Mouse (Mus musculus): ENCODE data around the gene Meis1. TPM values are rescaled to one million over a fixed set of nuclear protein-coding genes. Genes with fewer than 3 reads are reported as not detected.

The Meis1 gene
- polyA plus RNA-seq, 1 experiment from 2014 or later = 191 TPM

DNA sequence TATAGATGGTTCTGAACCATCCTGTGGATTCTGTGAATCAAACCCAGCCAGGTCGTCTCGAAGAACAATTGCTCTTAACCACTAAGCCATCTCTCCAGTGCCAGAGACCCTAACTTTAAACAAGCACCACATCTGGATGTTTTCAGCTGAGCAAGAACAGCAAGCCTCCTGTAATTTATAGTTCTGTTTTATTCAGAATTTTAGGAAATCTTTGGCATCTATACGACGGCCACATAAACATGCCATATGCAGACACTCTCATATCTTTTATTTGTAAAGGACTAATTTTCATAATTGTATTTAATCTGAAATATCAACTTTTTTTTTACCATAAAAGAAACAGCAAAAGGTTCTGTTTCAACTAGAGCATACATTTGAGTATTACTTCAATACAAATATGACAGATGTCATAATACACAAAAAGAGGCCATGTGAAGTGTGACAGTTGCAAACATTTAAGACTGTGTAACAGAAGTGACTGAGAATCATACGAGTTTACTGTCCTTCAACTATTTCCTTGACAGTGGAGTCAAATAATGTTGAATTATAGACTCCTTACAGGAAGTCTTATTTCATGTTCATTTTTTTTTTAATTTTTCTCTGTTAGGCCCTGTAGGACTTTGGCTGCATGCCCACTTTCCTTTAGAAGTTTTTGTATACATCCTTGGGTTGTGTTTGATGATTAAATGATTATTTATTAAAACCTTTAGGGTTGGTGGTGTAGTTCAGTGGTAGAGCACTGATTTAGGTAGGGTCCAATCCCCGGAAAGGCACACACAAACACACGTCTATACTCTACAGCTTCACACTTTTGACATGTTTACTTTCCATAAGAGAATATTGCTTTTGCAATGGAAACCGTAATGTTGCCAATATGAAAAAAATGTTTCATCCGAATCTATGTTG lies 13.5 kb downstream of the Meis1 start:
- ATAC-seq (ENCODE audit: low FRiP score, low read depth) = no peak
- Histone ChIP-seq H3K36me3 (peaks cover 10% of the 10 kb centered on the region), H3K4me2 (replicated peaks) (no peak overlapping the region), H3K9ac (no peak overlapping the region), H3K27me3 (replicated peaks) (no peaks in the 10 kb centered on the region), H3K4me3 (no peak overlapping the region), H3K9me3 (no peaks in the 10 kb centered on the region), H3K4me1 (peaks cover 39% of the 10 kb centered on the region), H3K27ac (no peak overlapping the region)
- 83% methylated on average over 9 of the region's 9 CpGs for WGBS

DNA sequence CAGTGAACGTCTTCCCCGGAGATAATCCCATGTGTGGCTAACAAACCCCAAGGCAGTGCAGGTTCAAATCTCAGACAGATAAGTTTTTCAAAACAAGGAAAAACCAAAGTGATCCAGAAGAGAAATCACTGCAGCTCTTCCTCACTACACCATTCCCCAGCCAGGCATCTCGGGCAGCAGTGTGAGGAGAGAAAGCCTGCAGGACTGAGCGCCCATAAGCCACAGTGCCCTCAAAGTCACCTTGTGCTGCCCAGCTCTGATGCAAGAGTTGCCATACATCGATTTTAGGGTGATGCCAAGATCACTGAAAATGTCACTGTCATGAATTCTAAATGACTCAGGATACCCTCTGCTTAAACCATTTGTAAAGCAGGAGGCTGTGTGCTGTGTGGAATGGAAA lies 15.7 kb downstream of the Meis1 start:
- no peak overlapping the region for H3K27ac ChIP-seq
- no peak for ATAC-seq (ENCODE audit: low FRiP score, low read depth)
- no peak overlapping the region for H3K9ac ChIP-seq
- peaks cover 24% of the 10 kb centered on the region for H3K36me3 ChIP-seq
- H3K4me3 ChIP-seq = no peak overlapping the region
- no peaks in the 10 kb centered on the region for H3K27me3 ChIP-seq (replicated peaks)
- WGBS = 64% methylated on average over 5 of the region's 5 CpGs
- no peak overlapping the region for H3K4me2 ChIP-seq (replicated peaks)
- peaks cover 24% of the 10 kb centered on the region for H3K4me1 ChIP-seq
- no peaks in the 10 kb centered on the region for H3K9me3 ChIP-seq

DNA sequence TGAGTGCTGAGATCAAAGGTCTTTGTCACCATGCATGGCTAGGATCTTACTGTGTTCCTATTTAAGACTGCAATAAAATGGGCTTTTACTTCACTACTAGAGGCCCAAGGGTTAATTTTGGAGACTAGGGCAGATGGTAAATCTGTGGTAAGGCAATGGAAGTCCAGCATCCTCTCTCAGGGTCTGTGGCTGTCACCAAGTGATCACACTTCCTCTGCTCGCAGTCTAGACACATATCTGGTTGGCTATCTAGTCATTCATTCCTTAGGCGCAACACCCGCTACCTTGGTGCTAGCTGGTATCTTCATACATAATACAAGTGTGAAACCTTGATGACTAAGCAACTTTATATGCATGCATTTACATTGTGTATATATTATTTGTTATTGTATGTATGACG lies 22.0 kb downstream of the Meis1 start:
- Histone ChIP-seq H3K27me3 (replicated peaks) (no peaks in the 10 kb centered on the region), H3K9ac (no peak overlapping the region), H3K4me3 (no peak overlapping the region), H3K27ac (no peak overlapping the region), H3K4me1 (peaks cover 15% of the 10 kb centered on the region), H3K36me3 (peaks cover 67% of the 10 kb centered on the region), H3K4me2 (replicated peaks) (no peak overlapping the region), H3K9me3 (no peaks in the 10 kb centered on the region)
- 93% methylated on average over 4 of the region's 4 CpGs for WGBS
- no peak for ATAC-seq (ENCODE audit: low FRiP score, low read depth)

DNA sequence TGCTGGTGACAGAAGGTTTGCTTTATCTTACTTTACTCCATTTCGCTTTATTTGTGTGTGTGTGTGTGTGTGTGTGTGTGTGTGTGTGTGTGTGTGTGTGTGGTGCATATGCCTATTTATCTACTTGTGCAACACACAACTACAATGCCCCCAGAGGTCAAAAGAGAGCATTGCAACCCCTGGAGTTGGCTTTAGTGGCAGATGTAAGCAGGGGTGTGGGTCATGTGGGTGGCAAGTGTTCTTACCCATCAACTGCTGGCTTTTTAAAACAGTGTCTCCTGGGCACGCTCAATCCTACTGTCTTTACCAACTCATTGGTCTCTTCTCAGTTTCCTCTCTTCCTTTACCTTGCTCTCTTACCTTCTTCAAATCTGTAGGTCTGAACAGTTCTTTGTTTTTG lies 22.5 kb downstream of the Meis1 start:
- H3K4me2 ChIP-seq (replicated peaks) = no peak overlapping the region
- H3K36me3 ChIP-seq = peaks cover 67% of the 10 kb centered on the region
- no peak overlapping the region for H3K4me3 ChIP-seq
- ATAC-seq (ENCODE audit: low FRiP score, low read depth) = no peak
- H3K9ac ChIP-seq = no peak overlapping the region
- H3K27me3 ChIP-seq (replicated peaks) = no peaks in the 10 kb centered on the region
- H3K9me3 ChIP-seq = no peaks in the 10 kb centered on the region
- 88% methylated on average over 2 of the region's 2 CpGs for WGBS
- no peak overlapping the region for H3K27ac ChIP-seq
- H3K4me1 ChIP-seq = peaks cover 19% of the 10 kb centered on the region

DNA sequence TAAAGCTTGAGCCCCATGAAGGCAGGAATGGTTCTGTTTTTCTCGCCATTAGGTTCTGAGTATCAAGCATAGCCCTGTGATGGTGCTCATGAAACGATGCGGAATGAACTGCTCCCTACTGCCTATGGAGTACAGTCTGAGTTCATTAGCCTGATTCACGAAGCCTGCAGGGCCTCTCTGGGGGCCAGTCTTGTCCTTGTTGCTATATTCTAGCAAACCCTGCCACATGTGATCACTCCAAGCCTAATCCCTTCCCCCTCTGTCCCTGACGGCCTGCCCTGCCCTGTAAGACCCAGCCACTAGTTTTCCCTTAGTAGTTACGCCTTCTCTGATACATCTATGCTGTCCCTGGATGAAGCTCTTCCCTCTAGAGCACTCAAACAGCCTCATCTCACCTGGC lies 26.0 kb downstream of the Meis1 start:
- ATAC-seq (ENCODE audit: low FRiP score, low read depth) = no peak
- 68% methylated on average over 6 of the region's 6 CpGs for whole genome bisulfite sequencing
- Histone ChIP-seq H3K4me2 (replicated peaks) (no peak overlapping the region; the same call in 1 of the 2 replicates), H3K4me3 (no peak overlapping the region), H3K27me3 (replicated peaks) (no peaks in the 10 kb centered on the region), H3K9me3 (no peaks in the 10 kb centered on the region), H3K27ac (no peak overlapping the region), H3K36me3 (peaks cover 55% of the 10 kb centered on the region), H3K9ac (no peak overlapping the region), H3K4me1 (peaks cover 42% of the 10 kb centered on the region)

DNA sequence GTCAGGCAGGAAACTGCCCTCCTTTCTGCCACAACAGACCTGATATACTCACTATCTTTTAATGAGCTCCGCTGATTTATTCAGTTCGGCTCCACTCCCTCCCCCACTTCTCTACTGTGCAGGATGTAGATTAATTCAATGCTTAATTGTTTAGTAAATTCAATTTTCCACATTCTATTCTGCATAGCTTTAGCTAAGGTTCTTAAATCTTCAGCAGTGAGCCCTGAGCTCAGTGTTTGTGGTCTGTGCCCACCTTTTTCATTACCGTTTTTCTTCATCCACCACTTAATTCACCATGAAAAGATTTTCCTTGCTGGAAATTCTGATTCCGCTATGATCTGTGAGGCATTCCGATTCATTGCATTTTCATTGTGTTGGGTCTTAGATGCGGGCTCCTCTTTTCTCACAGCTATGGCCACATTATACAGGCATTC lies 28.5 kb downstream of the Meis1 start:
- 32% methylated on average over 6 of the region's 6 CpGs for WGBS
- ATAC-seq (ENCODE audit: low FRiP score, low read depth) = peak; percentile 79

DNA sequence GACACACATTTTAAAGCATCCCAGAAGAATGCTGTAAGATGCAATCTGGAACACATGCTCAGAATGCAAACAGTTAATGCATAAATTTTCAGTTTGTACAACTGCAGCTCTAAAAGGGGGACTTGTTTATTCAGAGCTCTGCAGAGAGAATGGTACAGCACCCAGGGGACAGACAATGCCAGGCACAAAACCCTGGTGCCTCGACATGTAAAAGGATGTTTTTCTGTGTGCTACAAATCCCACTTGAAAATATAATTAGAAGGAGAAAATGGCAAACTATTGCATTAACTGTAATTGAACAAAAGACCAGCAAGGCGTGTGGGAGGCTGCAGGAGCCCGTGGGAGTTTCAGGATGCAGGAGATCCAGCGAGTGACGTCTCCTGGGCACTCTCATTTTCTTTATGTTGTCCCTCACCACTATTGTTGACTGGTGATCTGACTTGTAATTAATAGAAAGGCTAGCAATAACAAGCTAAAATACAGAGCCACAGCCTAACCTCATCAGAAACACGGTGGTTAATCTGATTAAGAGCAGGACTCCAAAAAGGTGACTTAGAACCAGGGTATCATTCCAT lies 29.0 kb downstream of the Meis1 start:
- H3K9ac ChIP-seq = no peak overlapping the region
- no peak overlapping the region for H3K4me3 ChIP-seq
- H3K9me3 ChIP-seq = no peaks in the 10 kb centered on the region
- H3K27ac ChIP-seq = peak overlapping the region; percentile 27; the same call in 1 of the 2 replicates
- WGBS = 18% methylated on average over 6 of the region's 6 CpGs
- peak overlapping the region; percentile 25; the same call in 1 of the 2 replicates for H3K4me2 ChIP-seq (replicated peaks)
- H3K27me3 ChIP-seq (replicated peaks) = no peaks in the 10 kb centered on the region
- H3K36me3 ChIP-seq = peaks cover 53% of the 10 kb centered on the region
- peak; percentile 43 for ATAC-seq (ENCODE audit: low FRiP score, low read depth)
- H3K4me1 ChIP-seq = peaks cover 42% of the 10 kb centered on the region

More for the DNA sequence above, 28.5 kb downstream of the Meis1 start:
- Histone ChIP-seq H3K27ac (peak overlapping the region; percentile 27; the same call in 1 of the 2 replicates), H3K27me3 (replicated peaks) (no peaks in the 10 kb centered on the region), H3K36me3 (peaks cover 58% of the 10 kb centered on the region), H3K9ac (no peak overlapping the region), H3K4me3 (no peak overlapping the region), H3K4me1 (peaks cover 42% of the 10 kb centered on the region), H3K4me2 (replicated peaks) (peak overlapping the region; percentile 25; the same call in 1 of the 2 replicates), H3K9me3 (no peaks in the 10 kb centered on the region)

DNA sequence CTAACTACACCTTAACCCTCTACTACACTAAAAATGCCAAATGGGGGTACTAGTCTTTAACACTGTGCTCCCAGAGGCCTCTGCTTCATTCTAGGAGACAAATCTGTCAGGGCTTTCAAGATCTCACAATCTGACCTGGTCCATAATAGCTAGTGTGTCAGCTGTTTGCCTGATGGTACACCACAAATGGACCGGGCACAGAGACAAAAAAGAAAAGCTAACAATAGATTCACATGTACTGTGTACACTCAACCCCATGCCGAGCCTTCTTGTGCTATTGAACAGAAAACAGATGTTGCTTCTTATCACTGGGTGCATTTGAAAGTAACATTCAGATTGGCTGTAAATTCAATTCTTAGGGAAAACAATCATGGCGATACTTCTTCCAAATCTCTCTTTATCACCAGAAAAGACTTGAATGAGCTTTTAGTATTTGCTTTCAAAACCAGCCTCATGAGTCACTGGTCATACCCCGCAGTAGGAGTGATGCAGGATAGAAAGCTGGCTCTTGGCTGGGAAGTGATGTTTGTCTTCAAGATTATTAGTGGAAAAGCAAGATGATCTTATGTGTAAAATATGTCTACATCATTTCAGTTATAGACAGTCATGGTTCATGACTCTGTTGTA lies 30.0 kb downstream of the Meis1 start:
- Histone ChIP-seq H3K4me3 (no peak overlapping the region), H3K36me3 (peaks cover 55% of the 10 kb centered on the region), H3K4me1 (peaks cover 51% of the 10 kb centered on the region), H3K9ac (no peak overlapping the region), H3K27ac (no peak overlapping the region), H3K9me3 (no peaks in the 10 kb centered on the region), H3K4me2 (replicated peaks) (no peak overlapping the region), H3K27me3 (replicated peaks) (no peaks in the 10 kb centered on the region)
- 60% methylated on average over 4 of the region's 4 CpGs for WGBS
- no peak for ATAC-seq (ENCODE audit: low FRiP score, low read depth)

DNA sequence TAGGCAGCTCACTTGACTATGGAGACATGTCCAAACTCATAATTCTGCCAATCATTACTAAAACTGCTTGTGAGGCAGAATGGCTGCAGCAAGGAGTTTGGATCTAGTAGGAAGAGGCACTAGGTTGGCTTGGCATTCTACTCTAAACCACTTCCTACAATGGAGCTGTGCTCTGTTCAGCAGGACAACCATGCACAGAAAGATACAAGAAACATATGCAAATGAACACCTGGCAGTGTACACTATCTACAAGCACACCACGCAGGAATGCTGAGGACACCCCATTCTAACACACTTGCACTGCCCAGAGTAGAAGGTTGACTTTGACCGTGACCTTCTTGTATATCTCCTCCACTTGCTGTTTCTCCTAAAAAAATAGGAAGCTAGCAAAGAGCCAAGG lies 35.0 kb downstream of the Meis1 start:
- no peaks in the 10 kb centered on the region for H3K27me3 ChIP-seq (replicated peaks)
- H3K4me1 ChIP-seq = peaks cover 34% of the 10 kb centered on the region
- WGBS = 68% methylated on average over 2 of the region's 2 CpGs
- H3K4me3 ChIP-seq = no peak overlapping the region
- no peak for ATAC-seq (ENCODE audit: low FRiP score, low read depth)
- H3K36me3 ChIP-seq = peaks cover 48% of the 10 kb centered on the region
- H3K4me2 ChIP-seq (replicated peaks) = no peak overlapping the region
- H3K27ac ChIP-seq = no peak overlapping the region
- H3K9ac ChIP-seq = no peak overlapping the region
- H3K9me3 ChIP-seq = no peaks in the 10 kb centered on the region

DNA sequence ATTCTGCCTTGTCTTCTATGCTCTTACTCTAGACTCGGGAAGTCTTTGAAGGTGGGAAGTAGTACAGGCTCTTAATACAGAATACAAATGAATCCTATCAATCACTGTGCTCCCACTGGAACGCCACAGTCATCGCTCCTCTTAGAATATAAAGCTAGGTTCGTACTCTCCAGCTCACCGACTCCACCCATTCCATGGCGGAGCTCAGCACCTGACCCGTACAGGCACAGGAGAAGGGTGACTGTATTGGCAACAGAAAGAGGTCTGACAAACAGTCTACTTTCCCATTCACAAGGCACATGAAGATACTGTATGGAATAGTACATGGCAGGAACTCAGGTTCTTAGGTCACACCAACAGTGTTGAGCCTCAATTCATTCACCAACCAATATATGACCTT lies 35.5 kb downstream of the Meis1 start:
- Histone ChIP-seq H3K9me3 (no peaks in the 10 kb centered on the region), H3K36me3 (peaks cover 45% of the 10 kb centered on the region), H3K4me2 (replicated peaks) (no peak overlapping the region), H3K4me1 (peaks cover 30% of the 10 kb centered on the region), H3K27me3 (replicated peaks) (no peaks in the 10 kb centered on the region), H3K4me3 (no peak overlapping the region), H3K9ac (no peak overlapping the region), H3K27ac (no peak overlapping the region)
- 52% methylated on average over 7 of the region's 7 CpGs for WGBS
- no peak for ATAC-seq (ENCODE audit: low FRiP score, low read depth)

DNA sequence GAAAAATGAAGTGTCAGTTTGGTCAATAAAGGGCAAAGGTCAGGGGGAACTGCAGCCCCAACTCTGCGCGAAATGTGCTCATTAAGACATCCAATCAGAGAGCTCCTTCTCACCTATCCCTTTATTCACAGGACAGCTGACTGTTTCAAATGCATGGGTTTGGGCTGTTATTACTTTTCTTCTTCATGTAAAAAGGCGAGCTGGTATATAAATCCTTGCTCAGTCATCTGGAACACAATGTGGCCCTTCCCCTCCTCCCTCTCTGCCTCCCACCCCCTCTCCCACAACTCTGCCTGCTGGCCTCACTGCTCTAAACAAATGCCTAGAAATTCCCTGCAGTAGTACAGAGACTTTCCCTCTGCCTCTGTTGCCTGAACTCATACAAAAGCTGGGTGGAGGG lies 36.5 kb downstream of the Meis1 start:
- Histone ChIP-seq H3K27me3 (replicated peaks) (no peaks in the 10 kb centered on the region), H3K4me3 (no peak overlapping the region), H3K27ac (no peak overlapping the region), H3K4me1 (peaks cover 30% of the 10 kb centered on the region), H3K9ac (no peak overlapping the region), H3K36me3 (peaks cover 35% of the 10 kb centered on the region), H3K4me2 (replicated peaks) (no peak overlapping the region), H3K9me3 (no peaks in the 10 kb centered on the region)
- WGBS = 13% methylated on average over 3 of the region's 3 CpGs
- peak; percentile 38; the same call in 1 of the 2 replicates for ATAC-seq (ENCODE audit: low FRiP score, low read depth)

DNA sequence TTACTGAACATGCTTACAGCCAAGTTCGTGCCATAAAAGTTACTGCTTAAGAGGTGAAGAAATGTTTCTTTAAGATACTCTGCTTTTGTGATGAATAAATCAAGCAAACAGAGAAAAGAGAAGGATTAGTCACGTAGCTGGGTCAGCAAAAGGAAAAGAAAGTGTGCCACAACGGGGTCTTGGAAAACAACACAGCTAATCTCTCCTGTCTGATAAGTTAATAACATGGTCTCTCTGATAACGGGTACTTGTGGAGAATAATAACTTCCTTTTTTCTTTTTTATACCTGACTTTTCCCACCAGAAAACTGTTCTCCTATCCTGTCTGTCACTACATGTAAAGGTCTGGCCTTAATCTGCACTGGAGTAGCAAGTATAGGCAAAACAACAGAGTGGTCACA lies 37.4 kb downstream of the Meis1 start:
- Histone ChIP-seq H3K27me3 (replicated peaks) (no peaks in the 10 kb centered on the region), H3K27ac (no peak overlapping the region), H3K4me1 (peaks cover 30% of the 10 kb centered on the region), H3K4me2 (replicated peaks) (no peak overlapping the region), H3K9ac (no peak overlapping the region), H3K9me3 (no peaks in the 10 kb centered on the region), H3K4me3 (no peak overlapping the region), H3K36me3 (peaks cover 29% of the 10 kb centered on the region)
- ATAC-seq (ENCODE audit: low FRiP score, low read depth) = no peak
- 35% methylated on average over 4 of the region's 4 CpGs for WGBS
